Mouse (Mus musculus) ES-E14 (cell line): ENCODE results near the gene Inpp5e. TPM values are rescaled to one million over a fixed set of nuclear protein-coding genes. Genes with fewer than 3 reads are reported as not detected.

Experiments used
- DNase-seq: peaks from one replicate; pipeline ENCODE4 v3.0.0-alpha.2; 2013; ENCODE audit warnings: low read depth, low spot score
- H3K27ac ChIP-seq: 2 replicates; pipeline ENCODE4 v1.5.1; 2012; ENCODE audit warnings: low read depth, mild to moderate bottlenecking, low read length, moderate library complexity, mixed read lengths; ENCODE audit not compliant: poor library complexity, insufficient read depth, severe bottlenecking
- H3K36me3 ChIP-seq: 2 replicates; pipeline ENCODE4 v1.6.1; 2012; ENCODE audit warnings: mild to moderate bottlenecking, low read length, moderate library complexity, mixed read lengths; ENCODE audit not compliant: control insufficient read depth, poor library complexity, insufficient read depth, severe bottlenecking
- H3K4me1 ChIP-seq, 2 experiments: fragments of 150-350 bp in 1 of 2; sonication (generic) in 1 of 2; 2 replicates each; pipeline ENCODE4 v1.6.1; 2012; ENCODE audit warnings: low read length in 2 of 2, mild to moderate bottlenecking in 1 of 2, mixed read lengths in 1 of 2; ENCODE audit not compliant: control insufficient read depth in 2 of 2, insufficient read depth in 2 of 2, poor library complexity in 1 of 2
- H3K4me3 ChIP-seq, 2 experiments: fragments of 150-350 bp in 1 of 2; sonication (generic) in 1 of 2; 2 replicates each; pipeline ENCODE4 v1.5.1; 2012; ENCODE audit warnings: low read length in 2 of 2, low read depth in 1 of 2, mild to moderate bottlenecking in 1 of 2, mixed read lengths in 1 of 2; ENCODE audit not compliant: insufficient read depth in 1 of 2, poor library complexity in 1 of 2, severe bottlenecking in 1 of 2
- H3K9ac ChIP-seq: 2 replicates; pipeline ENCODE4 v1.6.1; 2012; ENCODE audit warnings: low read depth, mild to moderate bottlenecking, low read length, mixed read lengths; ENCODE audit not compliant: poor library complexity, insufficient read depth, severe bottlenecking
- H3K9me3 ChIP-seq: fragments of 150-350 bp; sonication (generic); 2 replicates; pipeline ENCODE4 v1.6.1; 2012; ENCODE audit warnings: low read depth, mild to moderate bottlenecking, low read length; ENCODE audit not compliant: control insufficient read depth, insufficient read depth
- CHD2 ChIP-seq: IDR thresholded peaks from 2 replicates; pipeline ENCODE4 v1.6.1; 2014; ENCODE audit warnings: mild to moderate bottlenecking, low read depth, low read length, inconsistent platforms
- HCFC1 ChIP-seq: IDR thresholded peaks from 2 replicates; pipeline ENCODE4 v1.6.1; 2012; ENCODE audit warnings: low read length, inconsistent platforms, borderline replicate concordance; ENCODE audit not compliant: insufficient read depth
- MAFK ChIP-seq: IDR thresholded peaks from 2 replicates; pipeline ENCODE4 v1.6.1; 2014; ENCODE audit warnings: mild to moderate bottlenecking, low read depth, low read length, inconsistent platforms; ENCODE audit not compliant: insufficient read depth
- ZC3H11A ChIP-seq: IDR thresholded peaks from 2 replicates; pipeline ENCODE4 v1.6.1; 2012; ENCODE audit warnings: low read depth, mild to moderate bottlenecking, inconsistent platforms, low read length, borderline replicate concordance
- ZNF384 ChIP-seq: IDR thresholded peaks from 2 replicates; pipeline ENCODE4 v1.6.1; 2012; ENCODE audit warnings: low read depth, low read length, inconsistent platforms
- in situ Hi-C, 2 experiments: fragments of 600-800 bp; cut with MboI; formaldehyde crosslinking; loops; one replicate each; pipeline ENCODE4 v1.15.1; 2025; ENCODE audit warnings: low sequenced_read_pairs in 2 of 2, inconsistent platforms in 1 of 2; ENCODE audit not compliant: unreplicated experiment in 2 of 2
- total RNA-seq: library from RNA; depleted of rRNA; stranded (reverse); fragments of 300-350 nt; gene quantifications from 2 replicates; pipeline ENCODE4 v1.2.3, GENCODE M21; 2012

The Inpp5e gene
- total RNA-seq, 1 experiment: 13.6 TPM

DNA sequence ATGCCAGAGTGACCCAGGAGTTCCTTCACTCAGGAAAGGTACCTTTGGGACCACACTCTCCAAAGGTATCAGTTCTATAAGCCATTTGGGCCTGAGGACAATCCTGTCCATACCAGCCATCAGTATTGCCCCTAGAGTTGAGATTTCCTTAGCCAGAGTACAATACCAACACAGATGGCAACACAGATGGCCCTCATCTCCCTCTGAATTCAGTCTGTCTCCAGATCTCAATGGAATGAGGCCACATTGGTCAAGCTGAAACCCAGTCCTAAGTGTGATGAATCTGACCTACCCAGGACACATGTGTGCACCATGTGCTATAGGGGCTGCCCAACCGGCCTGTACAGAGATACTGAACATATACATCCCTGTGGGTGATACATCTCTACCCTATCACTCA lies 6.7 kb downstream of the Inpp5e start:
- no peak for DNase-seq
- Histone ChIP-seq H3K9ac (no peak overlapping the region), H3K27ac (no peak overlapping the region), H3K36me3 (peaks cover 28% of the 10 kb centered on the region), H3K9me3 (no peaks in the 10 kb centered on the region), H3K4me3 (no peak overlapping the region), H3K4me1 (no peaks in the 10 kb centered on the region)
- TF ChIP-seq ZNF384 (no peak), ZC3H11A (no peak), CHD2 (no peak), MAFK (no peak), HCFC1 (no peak)
- in situ Hi-C loops: no loop called here

DNA sequence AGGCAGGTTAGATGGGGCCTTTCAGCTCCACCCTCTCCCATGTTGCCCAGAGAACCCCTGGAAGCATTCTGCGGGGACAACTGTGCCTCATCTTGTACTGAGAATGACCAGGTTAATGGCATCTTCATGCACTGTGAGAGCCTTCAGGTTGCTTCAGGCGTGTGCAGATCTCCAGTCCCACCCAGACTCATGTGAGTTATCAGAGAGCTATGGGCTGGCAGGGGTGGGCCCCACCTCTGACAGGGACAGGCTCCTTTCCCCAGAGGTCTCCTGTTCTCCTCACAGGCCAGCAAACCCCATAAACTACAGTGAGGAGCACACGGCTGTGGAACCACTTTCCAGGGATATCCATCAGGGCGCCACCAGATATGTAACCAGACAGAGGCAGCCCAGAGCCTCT lies 8.0 kb downstream of the Inpp5e start:
- H3K9ac ChIP-seq: no peak overlapping the region
- TF ChIP-seq ZNF384 (no peak), HCFC1 (no peak), CHD2 (no peak), ZC3H11A (no peak), MAFK (no peak)
- H3K27ac ChIP-seq: no peak overlapping the region; the same call in 1 of the 2 replicates
- DNase-seq: no peak
- no peaks in the 10 kb centered on the region for H3K9me3 ChIP-seq
- in situ Hi-C loops: no loop called here
- H3K4me1 ChIP-seq: no peaks in the 10 kb centered on the region
- H3K36me3 ChIP-seq: peaks cover 35% of the 10 kb centered on the region
- H3K4me3 ChIP-seq: no peak overlapping the region

DNA sequence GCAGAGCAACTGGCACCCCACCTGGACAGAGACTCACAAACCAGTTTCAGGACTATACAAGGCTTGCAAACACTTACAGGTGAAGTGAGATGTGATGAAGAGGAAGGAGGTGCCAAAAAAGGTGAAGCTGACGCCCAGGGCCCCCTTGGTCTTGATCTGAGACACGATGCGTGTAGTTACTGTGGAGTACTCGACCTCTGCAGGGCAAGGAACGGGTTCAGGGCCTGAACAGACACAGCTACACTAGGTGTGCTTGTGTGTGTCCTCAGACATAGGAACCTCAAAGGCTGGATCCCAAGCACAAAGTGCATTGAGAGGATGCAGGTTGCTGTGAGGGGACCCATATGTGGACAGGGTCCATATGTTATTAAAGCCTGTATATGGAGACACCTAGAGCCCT lies 8.7 kb downstream of the Inpp5e start:
- H3K4me1 ChIP-seq: no peaks in the 10 kb centered on the region
- no peak overlapping the region for H3K4me3 ChIP-seq
- H3K9ac ChIP-seq: no peak overlapping the region
- H3K36me3 ChIP-seq: peaks cover 39% of the 10 kb centered on the region
- DNase-seq: no peak
- H3K9me3 ChIP-seq: no peaks in the 10 kb centered on the region
- no peak overlapping the region for H3K27ac ChIP-seq
- TF ChIP-seq MAFK (no peak), CHD2 (no peak), ZNF384 (no peak), ZC3H11A (no peak), HCFC1 (no peak)
- in situ Hi-C loops: no loop called here

DNA sequence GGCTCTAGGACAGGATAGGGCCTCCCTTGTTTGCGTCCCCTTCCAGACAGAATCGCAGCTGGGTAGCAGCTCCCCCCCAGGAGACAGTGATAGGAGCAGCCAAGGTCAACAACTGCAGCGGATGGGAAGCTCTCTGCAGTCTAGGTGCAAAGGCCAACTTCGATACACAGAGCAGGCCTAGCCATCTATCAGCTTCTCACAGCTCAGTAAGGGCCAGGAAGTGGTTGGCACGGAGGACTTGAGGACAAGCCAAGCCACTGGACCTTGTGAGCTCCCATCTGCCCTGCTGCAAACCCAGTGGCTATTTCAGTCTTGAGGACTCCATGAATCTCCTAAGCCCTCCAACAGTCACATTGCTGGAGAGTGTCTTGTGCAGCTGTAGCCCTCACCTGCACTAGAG lies 9.4 kb downstream of the Inpp5e start:
- peaks cover 45% of the 10 kb centered on the region for H3K36me3 ChIP-seq
- H3K27ac ChIP-seq: no peak overlapping the region
- no peak overlapping the region for H3K9ac ChIP-seq
- H3K4me1 ChIP-seq: no peaks in the 10 kb centered on the region
- no peak for DNase-seq
- no peaks in the 10 kb centered on the region for H3K9me3 ChIP-seq
- TF ChIP-seq ZC3H11A (no peak), CHD2 (no peak), HCFC1 (no peak), MAFK (no peak), ZNF384 (no peak)
- in situ Hi-C loops: no loop called here
- no peak overlapping the region for H3K4me3 ChIP-seq

DNA sequence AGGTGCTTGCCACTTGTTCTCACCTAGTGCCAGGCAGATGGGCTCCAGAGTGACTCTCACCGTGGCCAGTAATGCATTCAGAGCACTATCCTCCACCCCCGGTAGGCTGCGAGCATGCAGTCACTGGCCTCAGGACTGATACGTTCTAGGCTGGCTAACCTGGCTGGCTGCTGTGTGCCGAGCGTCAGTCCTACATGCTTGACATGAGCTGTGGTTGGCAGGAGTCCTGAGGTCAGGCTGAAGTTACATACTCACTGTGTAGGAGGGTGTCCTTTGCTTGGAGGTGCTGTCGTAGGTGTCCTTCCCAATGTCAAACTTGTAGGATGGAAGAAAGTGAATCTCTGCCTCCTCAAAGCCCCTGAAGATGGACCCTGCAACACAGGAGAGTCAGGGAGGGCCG lies 10.0 kb downstream of the Inpp5e start:
- no peak overlapping the region for H3K27ac ChIP-seq
- in situ Hi-C loops: no loop called here
- H3K9ac ChIP-seq: no peak overlapping the region
- TF ChIP-seq ZNF384 (no peak), MAFK (no peak), ZC3H11A (no peak), HCFC1 (no peak), CHD2 (no peak)
- H3K36me3 ChIP-seq: peaks cover 49% of the 10 kb centered on the region
- DNase-seq: no peak
- no peak overlapping the region for H3K4me3 ChIP-seq
- no peaks in the 10 kb centered on the region for H3K4me1 ChIP-seq
- no peaks in the 10 kb centered on the region for H3K9me3 ChIP-seq
